Mouse (Mus musculus): ENCODE results near the gene Arrdc2. TPM values are rescaled to one million over a fixed set of nuclear protein-coding genes. Genes with fewer than 3 reads are reported as not detected.

Gene Arrdc2
- polyA plus RNA-seq, 1 experiment from 2014 or later, result 6.9 TPM

- Histone ChIP-seq H3K4me2 (replicated peaks; ENCODE audit: low read depth) (no peak overlapping the region), H3K4me3 (ENCODE audit: low read depth, low read length) (no peak overlapping the region), H3K27ac (ENCODE audit: low read depth, low read length) (no peak overlapping the region), H3K36me3 (ENCODE audit: control insufficient read depth, insufficient read depth) (no peaks in the 10 kb centered on the region), H3K9me3 (ENCODE audit: control insufficient read depth) (no peaks in the 10 kb centered on the region), H3K9ac (ENCODE audit: low read depth, low read length) (no peak overlapping the region), H3K27me3 (replicated peaks; ENCODE audit: control insufficient read depth, insufficient read depth, low read length) (peaks cover 12% of the 10 kb centered on the region), H3K4me1 (replicated peaks; ENCODE audit: control insufficient read depth, insufficient read depth, low read length) (no peaks in the 10 kb centered on the region; the same call in 1 of the 2 replicates)
- no peak for TF ChIP-seq CTCF (IDR thresholded peaks at IDR 0.05; ENCODE audit: low read depth)
- 38% methylated on average over 4 of the region's 4 CpGs for WGBS
- ATAC-seq, result no peak
Measured at GRCm38 (mm10) chr8:70857516-70857915, 18.0 kb upstream of the Arrdc2 start.

GRCm38 (mm10) chr8:70856541-70857197, 17.1 kb upstream of the Arrdc2 start:
- no peak for TF ChIP-seq CTCF (IDR thresholded peaks at IDR 0.05; ENCODE audit: low read depth)
- peak overlapping the region; percentile 84 for H3K4me2 ChIP-seq (replicated peaks; ENCODE audit: low read depth)
- H3K4me1 ChIP-seq (replicated peaks; ENCODE audit: control insufficient read depth, insufficient read depth, low read length), result no peaks in the 10 kb centered on the region; the same call in 1 of the 2 replicates
- H3K36me3 ChIP-seq (ENCODE audit: control insufficient read depth, insufficient read depth), result no peaks in the 10 kb centered on the region
- no peaks in the 10 kb centered on the region for H3K9me3 ChIP-seq (ENCODE audit: control insufficient read depth)
- H3K9ac ChIP-seq (ENCODE audit: low read depth, low read length), result peak overlapping the region; percentile 27; the same call in 1 of the 2 replicates
- peak overlapping the region; percentile 45 for H3K4me3 ChIP-seq (ENCODE audit: low read depth, low read length)
- WGBS, result 7% methylated on average over 33 of the region's 33 CpGs
- ATAC-seq, result peak; percentile 71
- peaks cover 4% of the 10 kb centered on the region; the same call in 1 of the 2 replicates for H3K27me3 ChIP-seq (replicated peaks; ENCODE audit: control insufficient read depth, insufficient read depth, low read length)
- H3K27ac ChIP-seq (ENCODE audit: low read depth, low read length), result no peak overlapping the region

- Histone ChIP-seq H3K27me3 (replicated peaks; ENCODE audit: control insufficient read depth, insufficient read depth, low read length) (no peaks in the 10 kb centered on the region), H3K4me1 (replicated peaks; ENCODE audit: control insufficient read depth, insufficient read depth, low read length) (no peaks in the 10 kb centered on the region; the same call in 1 of the 2 replicates), H3K27ac (ENCODE audit: low read depth, low read length) (no peak overlapping the region), H3K4me3 (ENCODE audit: low read depth, low read length) (no peak overlapping the region), H3K4me2 (replicated peaks; ENCODE audit: low read depth) (no peak overlapping the region), H3K36me3 (ENCODE audit: control insufficient read depth, insufficient read depth) (no peaks in the 10 kb centered on the region), H3K9me3 (ENCODE audit: control insufficient read depth) (no peaks in the 10 kb centered on the region), H3K9ac (ENCODE audit: low read depth, low read length) (no peak overlapping the region)
- no peak for TF ChIP-seq CTCF (IDR thresholded peaks at IDR 0.05; ENCODE audit: low read depth)
- 71% methylated on average over 5 of the region's 5 CpGs for WGBS
- no peak for ATAC-seq
Measured at GRCm38 (mm10) chr8:70856028-70856427, 16.5 kb upstream of the Arrdc2 start.

- H3K4me3 ChIP-seq (ENCODE audit: low read depth, low read length), result no peak overlapping the region
- H3K9ac ChIP-seq (ENCODE audit: low read depth, low read length), result no peak overlapping the region
Measured at GRCm38 (mm10) chr8:70853863-70854262, 14.3 kb upstream of the Arrdc2 start.

GRCm38 (mm10) chr8:70852595-70853231, 13.2 kb upstream of the Arrdc2 start:
- ATAC-seq, result no peak
- no peaks in the 10 kb centered on the region for H3K36me3 ChIP-seq (ENCODE audit: control insufficient read depth, insufficient read depth)
- H3K4me1 ChIP-seq (replicated peaks; ENCODE audit: control insufficient read depth, insufficient read depth, low read length), result no peaks in the 10 kb centered on the region; the same call in 1 of the 2 replicates
- WGBS, result 88% methylated on average over 41 of the region's 41 CpGs
- H3K9me3 ChIP-seq (ENCODE audit: control insufficient read depth), result no peaks in the 10 kb centered on the region
- TF ChIP-seq CTCF (IDR thresholded peaks at IDR 0.05; ENCODE audit: low read depth), result no peak
- H3K27me3 ChIP-seq (replicated peaks; ENCODE audit: control insufficient read depth, insufficient read depth, low read length), result no peaks in the 10 kb centered on the region
- H3K4me3 ChIP-seq (ENCODE audit: low read depth, low read length), result no peak overlapping the region
- H3K4me2 ChIP-seq (replicated peaks; ENCODE audit: low read depth), result no peak overlapping the region
- no peak overlapping the region for H3K27ac ChIP-seq (ENCODE audit: low read depth, low read length)
- no peak overlapping the region for H3K9ac ChIP-seq (ENCODE audit: low read depth, low read length)

More at GRCm38 (mm10) chr8:70853863-70854262, 14.3 kb upstream of the Arrdc2 start:
- H3K4me1 ChIP-seq (replicated peaks; ENCODE audit: control insufficient read depth, insufficient read depth, low read length), result no peaks in the 10 kb centered on the region; the same call in 1 of the 2 replicates
- WGBS, result 74% methylated on average over 2 of the region's 2 CpGs
- ATAC-seq, result no peak
- H3K27me3 ChIP-seq (replicated peaks; ENCODE audit: control insufficient read depth, insufficient read depth, low read length), result no peaks in the 10 kb centered on the region
- H3K36me3 ChIP-seq (ENCODE audit: control insufficient read depth, insufficient read depth), result no peaks in the 10 kb centered on the region
- no peak for TF ChIP-seq CTCF (IDR thresholded peaks at IDR 0.05; ENCODE audit: low read depth)
- H3K27ac ChIP-seq (ENCODE audit: low read depth, low read length), result no peak overlapping the region
- no peaks in the 10 kb centered on the region for H3K9me3 ChIP-seq (ENCODE audit: control insufficient read depth)
- H3K4me2 ChIP-seq (replicated peaks; ENCODE audit: low read depth), result no peak overlapping the region

- H3K27me3 ChIP-seq (replicated peaks; ENCODE audit: control insufficient read depth, insufficient read depth, low read length), result no peaks in the 10 kb centered on the region
- no peak for ATAC-seq
- WGBS, result 52% methylated on average over 6 of the region's 6 CpGs
- H3K4me1 ChIP-seq (replicated peaks; ENCODE audit: control insufficient read depth, insufficient read depth, low read length), result no peaks in the 10 kb centered on the region; the same call in 1 of the 2 replicates
- H3K27ac ChIP-seq (ENCODE audit: low read depth, low read length), result no peak overlapping the region
- no peaks in the 10 kb centered on the region for H3K9me3 ChIP-seq (ENCODE audit: control insufficient read depth)
- H3K36me3 ChIP-seq (ENCODE audit: control insufficient read depth, insufficient read depth), result no peaks in the 10 kb centered on the region
- H3K4me2 ChIP-seq (replicated peaks; ENCODE audit: low read depth), result no peak overlapping the region
- no peak for TF ChIP-seq CTCF (IDR thresholded peaks at IDR 0.05; ENCODE audit: low read depth)
- 0 out of 2 replicates have a peak overlapping the region, but pooled peaks have one; percentile 17 for H3K9ac ChIP-seq (ENCODE audit: low read depth, low read length)
- H3K4me3 ChIP-seq (ENCODE audit: low read depth, low read length), result no peak overlapping the region
Measured at GRCm38 (mm10) chr8:70851837-70852236, 12.3 kb upstream of the Arrdc2 start.

All from intestine, postnatal 0 days (tissue).